Mouse (Mus musculus): ENCODE data around the gene Parp14. TPM values are rescaled to one million over a fixed set of nuclear protein-coding genes. Genes with fewer than 3 reads are reported as not detected.
"Not testable (repeated sequence)": the region's sequence is repeated elsewhere in the genome, so short reads cannot be mapped to it uniquely, and the experiment has no call there.

Gene Parp14
- 10 to 100 TPM; 14.8 to 15.7 TPM for total RNA-seq (2021)
- long read RNA-seq, experiment 1, full-length matches to known transcripts: 3 of 4 reads
- long read RNA-seq, experiment 1, partial matches to known transcripts: 0 of 4 reads
- long read RNA-seq, experiment 1, other reads (novel, unspliced or antisense): 1 of 4 reads
- long read RNA-seq, experiment 2, partial matches to known transcripts: 0 of 1 reads
- long read RNA-seq, experiment 2, other reads (novel, unspliced or antisense): 1 of 1 reads

- peak; percentile 46 to 60 for DNase-seq
Observed at GRCm38 (mm10) chr16:35871048-35871851, at the start of gene Parp14. TSS of gene Parp14 (minus strand) at chr16:35871544.

- no peak for DNase-seq
Observed at GRCm38 (mm10) chr16:35918721-35919543, 47.6 kb upstream of the Parp14 start.

- no peak for DNase-seq
Observed at GRCm38 (mm10) chr16:35914301-35914700, 43.0 kb upstream of the Parp14 start.

- DNase-seq: peak; percentile 20 to 22
Observed at GRCm38 (mm10) chr16:35913526-35913925, 42.2 kb upstream of the Parp14 start.

- DNase-seq: no peak
Observed at GRCm38 (mm10) chr16:35911449-35911848, 40.1 kb upstream of the Parp14 start.

GRCm38 (mm10) chr16:35907432-35908201 is 36.3 kb upstream of the Parp14 start:
- peak; percentile 55 to 73 for DNase-seq

- peak in 1 of 2 experiments; percentile 43 for DNase-seq
Observed at GRCm38 (mm10) chr16:35906887-35907286, 35.5 kb upstream of the Parp14 start.

- DNase-seq: no peak
Observed at GRCm38 (mm10) chr16:35905819-35906485, 34.6 kb upstream of the Parp14 start.

GRCm38 (mm10) chr16:35905355-35905754 is 34.0 kb upstream of the Parp14 start:
- no peak for DNase-seq

- no peak for DNase-seq
Observed at GRCm38 (mm10) chr16:35904121-35904736, 32.9 kb upstream of the Parp14 start.

- DNase-seq: no peak
Observed at GRCm38 (mm10) chr16:35903014-35903640, 31.8 kb upstream of the Parp14 start.

GRCm38 (mm10) chr16:35900541-35900940 is 29.2 kb upstream of the Parp14 start:
- no peak for DNase-seq

- DNase-seq: no peak
Observed at GRCm38 (mm10) chr16:35894997-35895396, 23.7 kb upstream of the Parp14 start.

GRCm38 (mm10) chr16:35891603-35892002 is 20.3 kb upstream of the Parp14 start:
- not testable (repeated sequence) for DNase-seq

- no peak for DNase-seq
Observed at GRCm38 (mm10) chr16:35890645-35891044, 19.3 kb upstream of the Parp14 start.

GRCm38 (mm10) chr16:35888910-35889309 is 17.6 kb upstream of the Parp14 start:
- no peak for DNase-seq

GRCm38 (mm10) chr16:35888174-35888573 is 16.8 kb upstream of the Parp14 start:
- no peak for DNase-seq

GRCm38 (mm10) chr16:35874416-35874815 is 3.1 kb upstream of the Parp14 start:
- peak; percentile 80 for DNase-seq

- no peak for DNase-seq
Observed at GRCm38 (mm10) chr16:35872410-35873006, 1.2 kb upstream of the Parp14 start.

GRCm38 (mm10) chr16:35871898-35872297 is 554 bp upstream of the Parp14 start:
- no peak for DNase-seq
